Mouse (Mus musculus) embryonic facial prominence, embryonic 14.5 days (tissue): ENCODE data around the gene Ccdc163. TPM values are rescaled to one million over a fixed set of nuclear protein-coding genes. Genes with fewer than 3 reads are reported as not detected.

Source experiments
- ATAC-seq: fragments of 200-750 bp; cut with Nextera tagmentation; 2 replicates; pipeline ENCODE4 v1.8.0; 2017; ENCODE audit warnings: low read depth, moderate number of reproducible peaks, moderate TSS enrichment
- DNase-seq: peaks from one replicate; pipeline ENCODE4 v3.0.0-alpha.2; 2015; ENCODE audit warnings: low spot score
- H3K27ac ChIP-seq: fragments of 300-500 bp; sonication (generic); replicated peaks from 2 replicates; pipeline ENCODE4 v1.5.1; 2014; ENCODE audit warnings: low read depth, mild to moderate bottlenecking, low read length, moderate library complexity
- H3K27me3 ChIP-seq: fragments of 300-500 bp; sonication (generic); replicated peaks from 2 replicates; pipeline ENCODE4 v1.6.1; 2014; ENCODE audit warnings: low read length; ENCODE audit not compliant: control insufficient read depth, insufficient read depth
- H3K36me3 ChIP-seq: fragments of 300-500 bp; sonication (generic); 2 replicates; pipeline ENCODE4 v1.6.1; 2014; ENCODE audit warnings: low read length, mixed read lengths; ENCODE audit not compliant: control insufficient read depth, insufficient read depth
- H3K4me1 ChIP-seq: fragments of 300-500 bp; sonication (generic); 2 replicates; pipeline ENCODE4 v1.6.1; 2014; ENCODE audit warnings: antibody characterized with exemption, low read length; ENCODE audit not compliant: control insufficient read depth, insufficient read depth
- H3K4me2 ChIP-seq: fragments of 300-500 bp; sonication (generic); 2 replicates; pipeline ENCODE4 v1.6.1; 2014; ENCODE audit warnings: low read depth, mild to moderate bottlenecking, low read length, moderate library complexity, mixed read lengths
- H3K4me3 ChIP-seq: fragments of 300-500 bp; sonication (generic); 2 replicates; pipeline ENCODE4 v1.5.1; 2014; ENCODE audit warnings: low read depth, mild to moderate bottlenecking, low read length
- H3K9ac ChIP-seq: fragments of 300-500 bp; sonication (generic); 2 replicates; pipeline ENCODE4 v1.6.1; 2014; ENCODE audit warnings: low read depth, mild to moderate bottlenecking, low read length, moderate library complexity, mixed read lengths
- H3K9me3 ChIP-seq: fragments of 300-500 bp; sonication (generic); 2 replicates; pipeline ENCODE4 v1.6.1; 2016; ENCODE audit warnings: low read length; ENCODE audit not compliant: control insufficient read depth
- WGBS: fragments of 180-500 bp; shearing (Covaris S2); extraction: QIAGEN DNeasy Blood & Tissue Kit; methylation state at CpG from one replicate; pipeline ENCODE4 v1.1.7; 2014; 5-methylcytosine and 5-hydroxymethylcytosine counted together
- polyA plus RNA-seq: library from polyadenylated mRNA; unstranded; fragments of >200 nt; fragmentation: Nextera tagmentation; extraction: Ambion mirVana; gene quantifications from 2 replicates; pipeline ENCODE4 v1.2.1, GENCODE M21; 2014

Gene Ccdc163
- polyA plus RNA-seq, 1 experiment from 2014 or later, result 24.8 TPM

DNA sequence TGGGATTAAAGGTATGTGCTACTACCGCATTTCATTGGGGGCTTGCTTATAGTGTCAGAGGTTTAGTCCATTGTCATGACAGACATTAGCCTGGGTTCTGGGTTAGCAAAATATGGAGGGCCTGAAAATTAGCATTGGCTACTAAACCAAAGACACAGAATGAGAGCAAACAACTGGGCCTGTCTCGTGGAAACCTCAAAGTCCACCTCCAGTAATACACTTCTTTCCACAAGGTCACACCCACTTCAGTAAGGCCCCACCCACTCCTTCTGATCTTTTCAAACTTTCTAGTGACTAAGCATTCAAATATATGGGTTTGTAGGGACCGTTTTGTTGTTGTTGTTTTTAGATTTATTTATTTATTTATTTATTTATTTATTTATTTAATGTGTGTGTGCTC, 21.2 kb downstream of the Ccdc163 start:
- Histone ChIP-seq H3K36me3 (no peaks in the 10 kb centered on the region), H3K27ac (no peak overlapping the region), H3K9me3 (no peaks in the 10 kb centered on the region), H3K4me3 (no peak overlapping the region), H3K4me2 (no peak overlapping the region), H3K27me3 (no peaks in the 10 kb centered on the region), H3K4me1 (no peaks in the 10 kb centered on the region), H3K9ac (no peak overlapping the region)
- no peak for DNase-seq
- no peak for ATAC-seq
- 92% methylated on average over 3 of the region's 3 CpGs for WGBS

DNA sequence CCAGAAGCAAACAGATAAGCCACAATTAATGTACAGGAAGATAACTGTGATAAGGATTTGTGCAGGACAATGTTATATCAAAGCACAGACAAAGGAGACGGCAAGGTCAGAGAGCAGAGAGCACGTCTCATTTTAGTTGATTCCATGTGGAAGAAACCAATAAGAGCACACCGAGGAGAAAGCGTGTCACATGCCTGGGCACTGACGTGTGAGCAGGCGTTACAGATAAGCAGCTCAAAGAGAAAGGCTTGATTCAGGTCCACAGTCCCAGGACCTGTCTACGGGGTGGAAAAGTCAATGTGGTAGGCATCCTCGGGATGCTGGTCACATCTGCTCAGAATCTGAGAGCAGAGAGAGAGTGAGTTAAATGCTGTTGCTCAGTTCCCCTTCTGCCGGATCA, 22.8 kb downstream of the Ccdc163 start:
- Histone ChIP-seq H3K9me3 (no peaks in the 10 kb centered on the region), H3K9ac (no peak overlapping the region), H3K36me3 (no peaks in the 10 kb centered on the region), H3K4me3 (no peak overlapping the region), H3K27ac (no peak overlapping the region), H3K27me3 (no peaks in the 10 kb centered on the region), H3K4me1 (no peaks in the 10 kb centered on the region), H3K4me2 (no peak overlapping the region)
- no peak for ATAC-seq
- WGBS, result 82% methylated on average over 9 of the region's 9 CpGs
- no peak for DNase-seq

DNA sequence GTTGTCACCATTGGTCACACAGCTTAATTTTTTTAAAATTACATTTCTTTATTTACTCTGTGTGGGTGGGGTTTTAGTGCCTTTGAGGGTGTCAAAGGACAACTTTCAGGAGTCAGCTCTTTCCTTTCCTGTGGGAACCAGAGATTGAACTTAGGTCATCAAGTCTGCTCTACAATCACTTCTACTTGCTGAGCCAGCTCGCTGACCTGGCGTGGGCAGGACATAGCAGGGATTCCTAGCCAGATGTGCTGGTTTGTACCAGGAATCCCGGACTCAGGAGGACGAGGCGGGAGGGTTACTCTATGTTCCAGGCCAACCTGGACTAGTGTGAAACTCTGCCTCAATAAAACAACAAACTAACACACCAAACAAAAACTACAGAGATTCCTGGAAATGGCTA, 24.0 kb downstream of the Ccdc163 start:
- 79% methylated on average over 5 of the region's 5 CpGs for WGBS
- no peak overlapping the region for H3K4me3 ChIP-seq
- H3K4me1 ChIP-seq, result no peaks in the 10 kb centered on the region
- no peaks in the 10 kb centered on the region for H3K9me3 ChIP-seq
- no peaks in the 10 kb centered on the region for H3K27me3 ChIP-seq
- no peak overlapping the region for H3K4me2 ChIP-seq
- H3K9ac ChIP-seq, result no peak overlapping the region
- H3K27ac ChIP-seq, result no peak overlapping the region
- no peaks in the 10 kb centered on the region for H3K36me3 ChIP-seq
- DNase-seq (no peak), ATAC-seq (no peak)

DNA sequence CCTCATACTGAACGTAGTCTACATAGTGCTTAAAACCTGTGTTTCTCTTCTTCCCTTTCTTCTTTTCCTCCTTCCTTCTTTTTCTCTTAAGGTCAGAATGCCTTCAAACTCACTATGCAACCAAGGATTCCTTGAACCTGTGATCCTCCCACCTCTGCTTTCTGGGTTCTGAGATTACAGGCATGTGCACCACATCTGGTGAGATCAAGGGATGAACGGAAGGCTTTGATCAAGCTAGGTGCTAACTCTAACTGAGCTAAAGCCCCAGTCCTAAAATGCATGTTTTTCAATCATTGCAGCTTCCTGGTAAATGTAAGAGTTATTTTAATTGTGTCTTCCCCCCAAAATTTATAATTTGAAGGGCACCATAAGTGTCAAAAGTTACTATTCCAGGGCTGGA, 26.7 kb downstream of the Ccdc163 start:
- no peaks in the 10 kb centered on the region for H3K36me3 ChIP-seq
- H3K4me3 ChIP-seq, result no peak overlapping the region
- ATAC-seq, result no peak
- no peaks in the 10 kb centered on the region for H3K9me3 ChIP-seq
- no peak for DNase-seq
- no peak overlapping the region for H3K27ac ChIP-seq
- no peak overlapping the region for H3K4me2 ChIP-seq
- no peaks in the 10 kb centered on the region for H3K27me3 ChIP-seq
- no peak overlapping the region for H3K9ac ChIP-seq
- 72% methylated on average over 2 of the region's 2 CpGs for WGBS
- H3K4me1 ChIP-seq, result no peaks in the 10 kb centered on the region

DNA sequence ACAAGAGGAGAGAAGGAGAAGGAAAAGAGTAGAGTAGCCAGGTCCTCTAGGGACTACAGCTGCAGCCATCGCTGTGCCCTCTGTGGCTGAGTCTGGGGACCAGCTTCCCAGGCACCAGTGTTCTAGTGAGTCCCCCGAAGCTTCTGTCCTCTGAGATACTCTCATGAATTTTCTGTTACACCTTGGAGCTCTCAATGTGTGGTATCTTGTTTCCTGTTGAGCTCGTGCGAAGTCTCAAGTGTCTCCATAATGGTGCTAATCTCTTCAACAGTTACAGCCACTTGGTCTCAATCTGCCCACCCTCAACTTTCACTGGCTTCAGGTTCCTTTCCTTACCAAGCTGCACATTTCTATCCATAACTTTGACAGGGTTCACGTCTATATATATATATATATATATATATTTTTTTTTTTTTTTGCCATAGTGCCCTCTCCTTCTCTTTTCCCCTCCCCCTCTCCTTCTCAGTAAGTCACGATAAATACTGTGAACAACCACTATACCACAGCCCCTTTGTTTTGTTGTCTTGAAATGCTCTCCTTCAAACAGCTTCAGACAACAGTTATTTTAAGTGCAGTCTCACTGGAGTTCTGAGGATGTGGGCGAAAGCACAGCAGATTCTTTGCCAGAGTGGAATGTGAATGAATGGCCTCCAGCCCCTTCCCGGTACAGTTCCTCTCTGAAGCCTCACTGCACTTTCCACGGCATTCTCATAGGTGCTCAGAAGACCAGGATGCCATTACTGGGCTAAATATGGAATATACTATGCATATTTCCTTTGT, 30.9 kb downstream of the Ccdc163 start:
- H3K9me3 ChIP-seq, result no peaks in the 10 kb centered on the region
- H3K27me3 ChIP-seq, result no peaks in the 10 kb centered on the region
- H3K27ac ChIP-seq, result no peak overlapping the region
- 75% methylated on average over 9 of the region's 9 CpGs for WGBS
- H3K4me2 ChIP-seq, result no peak overlapping the region
- H3K4me3 ChIP-seq, result no peak overlapping the region
- ATAC-seq, result no peak
- no peaks in the 10 kb centered on the region for H3K36me3 ChIP-seq
- H3K9ac ChIP-seq, result no peak overlapping the region
- no peaks in the 10 kb centered on the region for H3K4me1 ChIP-seq
- no peak for DNase-seq

DNA sequence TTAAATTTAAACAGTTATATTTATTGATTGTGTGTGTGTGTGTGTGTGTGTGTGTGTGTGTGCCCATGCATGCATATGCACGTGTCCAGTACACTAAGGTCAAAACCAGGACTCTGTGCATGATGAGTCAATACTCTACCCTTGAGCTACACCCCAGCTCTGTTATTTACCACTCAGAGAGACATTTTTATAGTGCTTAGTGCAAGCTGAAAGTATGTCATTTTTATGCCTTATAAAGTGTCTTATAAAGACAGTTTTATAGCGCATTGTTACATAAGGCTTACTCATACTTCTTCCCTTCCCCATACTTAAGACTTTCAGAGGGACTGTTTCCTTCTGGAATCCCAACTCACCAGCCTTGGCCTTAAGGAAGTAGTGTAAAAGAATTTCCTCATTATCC, 41.4 kb downstream of the Ccdc163 start:
- WGBS, result 79% methylated on average over 2 of the region's 2 CpGs
- H3K27me3 ChIP-seq, result no peaks in the 10 kb centered on the region
- H3K4me3 ChIP-seq, result no peak overlapping the region
- no peak overlapping the region for H3K9ac ChIP-seq
- no peaks in the 10 kb centered on the region for H3K36me3 ChIP-seq
- H3K9me3 ChIP-seq, result no peaks in the 10 kb centered on the region
- no peak overlapping the region for H3K4me2 ChIP-seq
- H3K27ac ChIP-seq, result no peak overlapping the region
- no peak for ATAC-seq
- H3K4me1 ChIP-seq, result no peaks in the 10 kb centered on the region
- no peak for DNase-seq

DNA sequence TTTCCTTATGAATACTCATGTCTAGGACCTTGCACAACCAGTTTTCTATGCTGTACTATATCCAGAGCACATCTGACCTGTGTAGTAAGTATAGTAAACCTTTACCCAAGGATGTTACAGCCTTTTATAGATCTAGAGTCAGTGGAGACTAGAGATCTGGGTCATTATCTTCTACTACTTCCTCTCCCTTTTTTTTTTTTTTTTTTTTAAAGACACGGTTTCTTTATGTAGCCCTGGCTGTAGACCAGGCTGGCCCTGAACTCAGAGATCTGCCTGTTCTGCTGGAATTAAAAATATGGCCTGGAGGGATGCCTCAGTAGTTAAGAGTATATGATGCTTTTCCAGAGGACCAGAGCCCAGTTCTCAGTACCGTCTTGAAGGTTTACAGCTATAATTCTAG, 53.6 kb downstream of the Ccdc163 start:
- WGBS, result 79% methylated on average over 2 of the region's 2 CpGs
- H3K27ac ChIP-seq, result no peak overlapping the region

DNA sequence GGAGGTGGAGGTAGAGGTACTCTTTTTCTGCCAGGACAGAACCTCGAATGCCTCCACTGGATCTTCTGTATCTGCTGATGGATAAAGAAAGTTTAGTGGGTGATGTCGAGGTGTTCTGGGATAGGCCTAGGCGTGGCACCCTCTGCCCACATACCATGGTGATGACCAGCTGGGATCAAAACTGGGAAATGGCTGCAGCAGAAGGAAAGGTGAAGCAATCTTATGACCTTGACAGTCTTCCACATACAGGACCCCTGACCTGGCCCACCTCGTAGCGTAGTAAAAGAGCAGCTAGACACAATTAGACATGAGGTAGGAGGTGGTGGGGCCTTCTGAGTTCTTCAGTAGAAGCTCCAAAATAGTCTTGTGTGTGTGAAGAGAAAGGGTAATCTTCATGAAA, 55.7 kb downstream of the Ccdc163 start:
- no peaks in the 10 kb centered on the region for H3K27me3 ChIP-seq
- H3K36me3 ChIP-seq, result no peaks in the 10 kb centered on the region
- DNase-seq (no peak), ATAC-seq (no peak)
- no peaks in the 10 kb centered on the region for H3K4me1 ChIP-seq
- H3K4me2 ChIP-seq, result no peak overlapping the region
- H3K9me3 ChIP-seq, result no peaks in the 10 kb centered on the region
- no peak overlapping the region for H3K4me3 ChIP-seq
- 89% methylated on average over 5 of the region's 5 CpGs for WGBS
- no peak overlapping the region for H3K9ac ChIP-seq
- no peak overlapping the region for H3K27ac ChIP-seq

More for the DNA sequence above, 53.6 kb downstream of the Ccdc163 start:
- Histone ChIP-seq H3K4me1 (no peaks in the 10 kb centered on the region), H3K9me3 (no peaks in the 10 kb centered on the region), H3K36me3 (no peaks in the 10 kb centered on the region), H3K27me3 (no peaks in the 10 kb centered on the region), H3K9ac (no peak overlapping the region), H3K4me3 (no peak overlapping the region), H3K4me2 (no peak overlapping the region)
- ATAC-seq (no peak), DNase-seq (no peak)

DNA sequence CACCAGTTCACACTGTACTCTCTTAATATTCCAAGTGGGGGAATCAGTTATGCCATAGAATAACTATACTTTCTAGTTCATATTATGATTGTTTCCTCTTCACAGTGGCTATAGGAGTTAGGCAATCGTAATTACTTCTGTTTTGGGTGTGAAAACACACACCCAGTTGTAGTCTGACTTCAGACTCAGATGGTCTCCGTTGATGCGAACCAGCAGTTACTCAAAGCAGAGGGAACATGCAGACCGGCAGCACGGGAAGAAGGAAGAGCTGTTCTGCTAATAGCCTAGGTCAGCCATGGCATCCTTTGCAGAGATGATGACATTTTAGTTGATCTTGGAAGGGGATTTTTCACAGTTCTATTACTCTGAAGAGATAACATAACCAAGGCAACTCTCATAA, 60.2 kb downstream of the Ccdc163 start:
- Histone ChIP-seq H3K4me1 (no peaks in the 10 kb centered on the region), H3K4me3 (no peak overlapping the region), H3K9ac (no peak overlapping the region), H3K27me3 (no peaks in the 10 kb centered on the region), H3K9me3 (no peaks in the 10 kb centered on the region), H3K27ac (no peak overlapping the region), H3K36me3 (no peaks in the 10 kb centered on the region), H3K4me2 (no peak overlapping the region)
- DNase-seq (no peak), ATAC-seq (no peak)
- WGBS, result 84% methylated on average over 5 of the region's 5 CpGs
